Mouse (Mus musculus) liver, adult 2 months (tissue): ENCODE results near the gene Relt.

Experiments
- CTCF ChIP-seq: fragments of 200-500 bp; IDR thresholded peaks from 2 replicates; pipeline ENCODE4 v1.5.1; 2011; ENCODE audit warnings: low read depth, low read length, control low read depth
- POLR2A ChIP-seq: fragments of 200-500 bp; IDR thresholded peaks from 2 replicates; pipeline ENCODE4 v1.6.1; 2011; ENCODE audit warnings: low read length, control low read depth; ENCODE audit not compliant: insufficient read depth; ENCODE audit errors: extremely low read depth

DNA sequence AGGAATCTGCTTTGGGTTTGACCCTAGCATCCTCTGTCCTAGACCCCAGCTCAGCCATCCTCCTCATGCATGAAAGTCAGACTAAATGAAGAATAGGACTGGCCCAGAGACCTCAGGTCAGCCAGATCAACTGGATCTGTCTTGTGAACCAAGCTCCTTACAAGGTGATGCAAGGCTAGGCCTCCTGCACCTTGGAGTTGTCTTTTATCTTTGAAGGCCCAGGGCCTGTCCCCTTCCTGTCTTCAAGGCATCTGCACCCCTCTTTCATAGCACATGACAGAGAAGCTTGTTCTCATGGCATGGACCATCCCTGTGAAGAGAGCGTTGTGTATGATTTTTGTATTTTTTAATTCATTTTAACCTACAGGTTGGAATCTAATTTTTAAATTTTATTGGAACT, 22.3 kb downstream of the Relt start:
- TF ChIP-seq CTCF, result no peak
- no peak for TF ChIP-seq POLR2A
